Mouse (Mus musculus) liver, embryonic 14.5 days (tissue): ENCODE measurements around the gene Cox14. TPM values are rescaled to one million over a fixed set of nuclear protein-coding genes. Genes with fewer than 3 reads are reported as not detected.

Experiments
- ATAC-seq: fragments of 200-750 bp; cut with Nextera tagmentation; 2 replicates; pipeline ENCODE4 v1.8.0; 2017; ENCODE audit warnings: moderate number of reproducible peaks, mild to moderate bottlenecking, moderate library complexity; ENCODE audit not compliant: insufficient read depth
- DNase-seq, 3 experiments: peaks; one replicate each; pipeline ENCODE4 v3.0.0-alpha.2; 2012 to 2013; ENCODE audit warnings: low read depth in 3 of 3, low spot score in 3 of 3
- H3K27ac ChIP-seq: fragments of 300-500 bp; sonication (generic); 2 replicates; pipeline ENCODE4 v1.5.1; 2014; ENCODE audit warnings: moderate library complexity, mild to moderate bottlenecking, control low read depth, inconsistent platforms
- H3K27me3 ChIP-seq: fragments of 300-500 bp; sonication (generic); 2 replicates; pipeline ENCODE4 v1.6.1; 2014; ENCODE audit warnings: mild to moderate bottlenecking, low read length, moderate library complexity; ENCODE audit not compliant: control insufficient read depth, insufficient read depth
- H3K36me3 ChIP-seq: fragments of 300-500 bp; sonication (generic); replicated peaks from 2 replicates; pipeline ENCODE4 v1.6.1; 2014; ENCODE audit warnings: low read depth; ENCODE audit not compliant: control insufficient read depth, insufficient read depth
- H3K4me1 ChIP-seq, 2 experiments: fragments of 200-500 bp in 1 of 2; fragments of 300-500 bp in 1 of 2; sonication (generic) in 1 of 2; replicated peaks; 2 replicates each; pipeline ENCODE4 v1.6.1; 2012 to 2014; ENCODE audit warnings: antibody characterized with exemption in 1 of 2, inconsistent platforms in 1 of 2, low read length in 1 of 2; ENCODE audit not compliant: control insufficient read depth in 2 of 2, insufficient read depth in 2 of 2
- H3K4me2 ChIP-seq: fragments of 300-500 bp; sonication (generic); 2 replicates; pipeline ENCODE4 v1.6.1; 2014; ENCODE audit warnings: low read depth, mild to moderate bottlenecking, control low read depth, moderate library complexity
- H3K4me3 ChIP-seq, 2 experiments: fragments of 200-500 bp in 1 of 2; fragments of 300-500 bp in 1 of 2; sonication (generic) in 1 of 2; 2 replicates each; pipeline ENCODE4 v1.5.1; 2012 to 2014; ENCODE audit warnings: low read depth in 2 of 2, low read length in 2 of 2, mild to moderate bottlenecking in 2 of 2, control low read depth in 1 of 2, inconsistent platforms in 1 of 2, moderate library complexity in 1 of 2; ENCODE audit not compliant: insufficient read depth in 1 of 2
- H3K9ac ChIP-seq: fragments of 300-500 bp; sonication (generic); replicated peaks from 2 replicates; pipeline ENCODE4 v1.6.1; 2014; ENCODE audit warnings: mild to moderate bottlenecking, control low read depth, moderate library complexity
- H3K9me3 ChIP-seq: fragments of 300-500 bp; sonication (generic); 2 replicates; pipeline ENCODE4 v1.6.1; 2016; ENCODE audit warnings: low read length, mixed read lengths; ENCODE audit not compliant: control insufficient read depth
- CTCF ChIP-seq: IDR thresholded peaks from 2 replicates; pipeline ENCODE4 v1.5.1; 2016; ENCODE audit warnings: antibody characterized with exemption, low read depth, control low read depth
- EP300 ChIP-seq: IDR thresholded peaks from 2 replicates; pipeline ENCODE4 v1.6.1; 2016; ENCODE audit warnings: antibody characterized with exemption, low read depth
- WGBS: fragments of 180-500 bp; shearing (Covaris S2); extraction: QIAGEN DNeasy Blood & Tissue Kit; methylation state at CpG from one replicate; pipeline ENCODE4 v1.1.7; 2014; ENCODE audit not compliant: insufficient replicate concordance; 5-methylcytosine and 5-hydroxymethylcytosine counted together
- polyA plus RNA-seq, 2 experiments: library from polyadenylated mRNA; depleted of rRNA in 1 of 2; stranded (reverse) in 1 of 2; unstranded in 1 of 2; fragments of >200 nt; fragmentation: Nextera tagmentation in 1 of 2; extraction: Ambion mirVana in 1 of 2; gene quantifications; 2 replicates each; pipeline versions ENCODE4 v1.2.1 to v1.2.3; 2012 to 2014

Cox14 gene
- polyA plus RNA-seq (2012; rRNA removed) (67.6 and 77.0 TPM in 2 replicates), polyA plus RNA-seq (2014; fragmentation: Nextera tagmentation; extraction: Ambion mirVana) (81.4 and 84.9 TPM in 2 replicates)

GRCm38 (mm10) chr15:99725341-99726155 lies at the start of gene Cox14:
Gene Cox14 (plus strand): TSS chr15:99725618.
- DNase-seq, result peak; percentile 93 to 96 (median 95)
- under 1% methylated on average over 67 of the region's 68 CpGs for WGBS
- Histone ChIP-seq H3K27me3 (no peaks in the 10 kb centered on the region), H3K9me3 (no peaks in the 10 kb centered on the region), H3K9ac (peak within 1 kb of the TSS; percentile 90), H3K4me3 (peak within 1 kb of the TSS; percentile 80 to 92), H3K4me2 (peak within 1 kb of the TSS; percentile 90), H3K27ac (peak within 1 kb of the TSS; percentile 34), H3K36me3 (peaks cover 11% of the 10 kb centered on the region), H3K4me1 (peaks cover 2 to 15% of the 10 kb centered on the region in 2 experiments; a peak in 2 of 4 replicates)
- peak; percentile 99 for TF ChIP-seq CTCF
- no peak for TF ChIP-seq EP300
- peak; percentile 91 for ATAC-seq

DNA sequence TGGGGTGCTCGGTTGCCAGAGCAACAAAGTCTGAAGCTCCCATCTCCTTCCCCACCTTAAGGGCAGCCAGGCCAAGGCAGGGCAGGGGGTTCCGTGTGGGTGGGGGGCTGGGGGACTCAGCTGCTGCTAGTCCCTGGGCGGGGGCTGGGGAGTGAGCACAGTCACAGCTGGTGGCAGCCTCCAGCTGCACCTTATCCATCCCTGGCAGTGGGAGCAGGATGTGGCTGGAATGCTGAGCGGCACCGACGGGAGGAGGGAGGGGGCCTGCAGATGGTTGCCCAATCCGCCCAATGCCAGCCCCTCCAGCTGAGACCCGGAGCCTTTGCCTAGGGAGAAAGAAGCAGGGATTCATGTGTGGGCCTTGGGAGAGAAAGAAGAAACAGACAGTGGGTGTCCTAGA lies 48.3 kb upstream of the Cox14 start:
- ATAC-seq, result no peak
- Histone ChIP-seq H3K4me3 (no peak overlapping the region), H3K4me1 (no peaks in the 10 kb centered on the region; a peak in 1 of 4 replicates), H3K27ac (no peak overlapping the region), H3K4me2 (no peak overlapping the region), H3K36me3 (no peaks in the 10 kb centered on the region), H3K9me3 (no peaks in the 10 kb centered on the region), H3K27me3 (peaks cover 15% of the 10 kb centered on the region), H3K9ac (no peak overlapping the region)
- no peak for DNase-seq
- 52% methylated on average over 8 of the region's 8 CpGs for WGBS
- TF ChIP-seq CTCF (no peak), EP300 (no peak)

DNA sequence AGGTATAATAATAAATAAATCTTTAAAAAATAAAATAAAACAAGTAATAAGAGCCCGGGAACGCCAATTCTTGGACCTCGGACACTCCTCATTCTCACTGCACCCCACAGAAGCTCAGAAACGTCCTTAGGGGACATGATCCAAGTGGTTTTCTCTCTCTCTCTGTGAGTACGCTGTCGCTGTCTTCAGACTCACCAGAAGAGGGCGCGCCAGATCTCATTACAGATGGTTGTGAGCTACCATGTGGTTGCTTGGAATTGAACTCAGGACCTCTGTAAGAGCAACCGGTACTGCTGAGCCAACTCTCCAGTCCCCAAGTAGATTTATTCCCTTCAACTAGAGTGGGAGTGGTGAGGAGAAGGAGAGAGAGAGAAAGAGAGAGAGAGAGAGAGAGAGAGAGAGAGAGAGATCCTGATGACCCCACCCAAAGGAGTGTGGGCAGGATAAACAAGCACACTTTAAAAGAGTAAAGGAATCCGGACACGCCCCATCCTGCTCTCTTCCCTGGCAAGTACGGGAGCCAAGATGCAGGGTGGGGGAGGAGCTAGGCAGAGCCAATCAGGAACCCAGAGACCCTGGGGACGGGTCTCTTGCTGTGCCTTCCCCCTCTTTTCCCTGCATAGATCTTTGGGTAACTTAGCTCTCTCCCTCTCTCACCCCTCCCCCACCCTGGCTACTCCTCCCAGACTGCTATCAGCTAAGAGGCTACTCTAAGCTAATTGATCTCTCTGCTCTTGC lies 47.2 kb upstream of the Cox14 start:
- ATAC-seq (no peak), DNase-seq (no peak)
- Histone ChIP-seq H3K9ac (no peak overlapping the region), H3K27me3 (peaks cover 6% of the 10 kb centered on the region), H3K27ac (no peak overlapping the region), H3K4me1 (no peaks in the 10 kb centered on the region; a peak in 1 of 4 replicates), H3K4me3 (no peak overlapping the region), H3K9me3 (no peaks in the 10 kb centered on the region), H3K36me3 (no peaks in the 10 kb centered on the region), H3K4me2 (no peak overlapping the region)
- TF ChIP-seq EP300 (no peak), CTCF (peak; percentile 70)
- 8% methylated on average over 13 of the region's 13 CpGs for WGBS

- Histone ChIP-seq H3K9ac (no peak overlapping the region), H3K4me3 (no peak overlapping the region), H3K36me3 (no peaks in the 10 kb centered on the region), H3K4me2 (no peak overlapping the region), H3K9me3 (no peaks in the 10 kb centered on the region), H3K27me3 (no peaks in the 10 kb centered on the region; the same call in 1 of the 2 replicates), H3K4me1 (no peaks in the 10 kb centered on the region; a peak in 1 of 4 replicates), H3K27ac (no peak overlapping the region)
- TF ChIP-seq EP300, result no peak
- no peak for TF ChIP-seq CTCF
- no peak for ATAC-seq
- WGBS, result 53% methylated on average over 7 of the region's 7 CpGs
- DNase-seq, result no peak
Measured at GRCm38 (mm10) chr15:99679008-99679407, 46.4 kb upstream of the Cox14 start.

DNA sequence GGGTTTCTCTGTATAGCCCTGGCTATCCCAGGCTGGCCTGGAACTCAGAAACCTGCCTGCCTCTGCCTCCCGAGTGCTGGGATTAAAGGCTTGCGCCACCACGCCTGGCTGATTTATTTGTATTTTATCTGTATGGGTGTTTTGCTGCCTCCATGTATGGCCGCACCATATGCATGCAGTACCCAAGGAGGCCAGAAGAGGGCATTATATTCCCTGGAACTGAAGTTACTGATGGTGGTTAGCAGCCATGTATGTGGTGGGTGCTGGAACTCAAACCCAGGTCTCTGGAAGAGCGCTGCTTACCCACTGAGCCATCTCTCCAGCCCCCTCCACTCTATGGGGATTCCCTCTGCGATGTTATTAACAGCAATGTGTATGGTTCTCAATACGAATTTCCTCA lies 42.5 kb upstream of the Cox14 start:
- TF ChIP-seq CTCF (peak; percentile 81), EP300 (no peak)
- Histone ChIP-seq H3K9ac (no peak overlapping the region), H3K4me2 (no peak overlapping the region), H3K4me1 (no peaks in the 10 kb centered on the region; a peak in 1 of 4 replicates), H3K36me3 (no peaks in the 10 kb centered on the region), H3K27me3 (no peaks in the 10 kb centered on the region), H3K4me3 (no peak overlapping the region), H3K27ac (no peak overlapping the region), H3K9me3 (no peaks in the 10 kb centered on the region)
- no peak for DNase-seq
- no peak for ATAC-seq
- 73% methylated on average over 7 of the region's 7 CpGs for WGBS
